Mouse (Mus musculus): ENCODE results near the gene Ntsr2. TPM values are rescaled to one million over a fixed set of nuclear protein-coding genes. Genes with fewer than 3 reads are reported as not detected.

The Ntsr2 gene
- not detected for total RNA-seq (2023)

DNA sequence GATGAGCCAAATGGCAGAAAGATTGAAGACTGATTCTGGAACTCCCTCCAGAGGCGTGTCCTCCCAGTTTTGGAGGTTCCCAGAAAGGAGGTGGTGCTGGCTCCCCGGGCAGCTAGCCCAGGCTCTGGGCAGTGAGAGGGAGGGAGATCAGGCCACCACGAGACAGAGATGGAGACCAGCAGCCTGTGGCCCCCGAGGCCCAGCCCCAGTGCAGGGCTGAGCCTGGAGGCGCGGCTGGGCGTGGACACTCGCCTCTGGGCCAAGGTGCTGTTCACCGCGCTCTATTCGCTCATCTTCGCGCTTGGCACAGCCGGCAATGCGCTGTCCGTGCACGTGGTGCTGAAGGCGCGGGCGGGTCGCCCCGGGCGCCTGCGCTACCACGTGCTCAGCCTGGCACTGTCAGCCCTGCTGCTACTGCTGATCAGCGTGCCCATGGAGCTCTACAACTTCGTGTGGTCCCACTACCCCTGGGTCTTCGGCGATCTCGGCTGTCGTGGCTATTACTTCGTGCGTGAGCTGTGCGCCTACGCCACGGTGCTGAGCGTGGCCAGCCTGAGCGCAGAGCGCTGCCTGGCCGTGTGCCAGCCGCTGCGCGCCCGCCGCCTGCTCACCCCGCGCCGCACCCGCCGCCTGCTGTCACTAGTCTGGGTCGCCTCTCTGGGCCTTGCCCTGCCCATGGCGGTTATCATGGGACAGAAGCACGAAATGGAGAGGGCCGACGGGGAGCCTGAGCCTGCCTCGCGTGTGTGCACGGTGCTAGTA, at the start of gene Ntsr2:
Gene Ntsr2, plus strand, starts transcription at position 51 of the 762 bp plus-strand sequence.

DNA sequence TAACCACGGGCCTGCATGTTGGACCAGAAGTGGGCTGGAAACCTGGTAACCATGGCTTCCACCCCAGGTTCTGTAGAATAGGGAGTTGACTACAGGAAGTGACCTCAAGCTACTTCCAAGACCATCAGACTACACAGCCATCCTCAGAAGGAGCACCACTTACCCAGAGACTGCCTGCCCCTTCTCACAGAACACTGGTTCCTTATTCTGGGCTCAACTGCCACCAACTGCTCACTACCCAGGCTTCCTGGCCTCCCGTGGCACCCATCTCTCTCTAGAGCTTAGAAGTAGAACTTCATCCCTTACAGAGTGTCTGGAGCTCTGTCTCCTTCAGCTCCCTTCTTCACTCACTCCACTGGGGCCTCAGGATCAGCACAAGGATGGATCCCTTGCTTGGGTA, 42.2 kb upstream of the Ntsr2 start, which contains the start of gene Lpin1:
Gene Lpin1, minus strand, starts transcription at position 31 of the 400 bp plus-strand sequence.

Other genes starting within 250 kb of the Ntsr2 start
- 60.0 TPM for gene Lpin1, start 42.4 kb upstream of the Ntsr2 start, total RNA-seq (2023)
- 4.1 TPM for gene Greb1, start 147.5 kb downstream of the Ntsr2 start, total RNA-seq (2023)
- 13.0 TPM for gene E2f6, start 157.6 kb downstream of the Ntsr2 start, total RNA-seq (2023)
- 45.4 TPM for gene Rock2, start 241.5 kb downstream of the Ntsr2 start, total RNA-seq (2023)

Data from CD4-positive naive resting alpha-beta T cell, adult 76 days (primary cell).